Mouse (Mus musculus) frontal cortex, postnatal 36 days (tissue): ENCODE results near the gene Tpp2.
"Not testable (repeated sequence)": the region's sequence is repeated elsewhere in the genome, so short reads cannot be mapped to it uniquely, and the experiment has no call there.

Experiments used
- DNase-seq, 2 experiments: peaks; one replicate each; pipeline ENCODE4 v3.0.0; 2022; ENCODE audit warnings: low spot score in 2 of 2

Tpp2 gene

DNA sequence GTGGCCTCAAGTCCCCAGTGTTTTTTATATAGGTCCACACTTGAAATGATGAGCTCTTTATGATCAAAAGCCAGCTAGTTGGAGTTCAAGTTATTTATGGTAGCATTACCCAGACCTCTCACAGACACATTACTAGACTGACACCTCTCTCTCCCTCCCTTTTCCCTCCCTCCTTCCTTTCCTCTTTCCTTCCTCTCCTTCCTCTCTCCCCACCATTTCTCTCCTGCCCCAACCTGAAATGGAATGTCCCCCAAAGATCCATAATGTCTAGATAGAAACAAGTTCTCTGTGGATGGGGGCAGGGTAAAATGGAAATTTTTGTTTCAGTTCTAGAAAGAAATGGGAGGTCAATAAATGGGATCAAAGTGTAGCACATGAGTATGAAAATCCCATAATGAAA is 86.5 kb downstream of the Tpp2 start, which contains the start of gene Mettl21c:
TSS of gene Mettl21c (minus strand) at position 101 of the 400 bp plus-strand sequence.
- DNase-seq: no peak

DNA sequence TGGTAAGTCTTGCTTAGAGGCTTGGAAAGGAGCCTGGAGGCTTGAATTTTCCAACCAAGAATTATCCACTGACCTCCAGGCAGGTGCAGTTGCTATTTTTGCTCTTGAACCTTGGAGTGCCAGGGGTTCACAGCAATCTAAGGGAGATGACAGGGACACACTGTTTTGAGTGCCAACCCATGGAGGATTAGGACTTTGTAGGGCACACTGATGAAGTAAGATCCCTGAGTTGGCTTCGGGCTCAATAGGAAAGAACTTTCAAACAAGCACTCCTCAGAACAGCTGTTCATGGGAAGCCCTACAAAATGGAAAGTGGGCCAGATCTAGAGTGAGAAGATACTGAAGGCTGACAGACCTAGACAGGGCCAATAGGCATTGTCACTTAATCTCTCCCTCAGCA is 89.2 kb downstream of the Tpp2 start:
- DNase-seq: no peak

DNA sequence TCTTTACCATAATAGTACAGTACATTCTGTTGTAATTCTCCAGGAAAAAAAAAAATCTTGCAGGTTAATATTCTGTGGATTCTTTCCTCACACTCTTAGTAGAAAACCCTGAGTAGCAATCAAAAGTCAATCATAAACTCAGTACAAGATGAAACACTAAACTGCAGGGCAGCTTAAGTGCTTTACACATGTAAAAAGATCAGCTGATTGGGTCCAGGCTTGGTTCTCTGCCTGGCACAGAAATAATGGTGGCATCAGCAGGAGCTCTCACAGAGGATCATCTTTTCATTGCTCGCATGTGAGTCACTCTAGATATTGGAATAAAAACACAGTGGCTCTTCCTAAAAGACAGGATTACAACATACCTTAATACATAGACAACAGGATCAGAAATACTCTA is 94.2 kb downstream of the Tpp2 start:
- no peak for DNase-seq

DNA sequence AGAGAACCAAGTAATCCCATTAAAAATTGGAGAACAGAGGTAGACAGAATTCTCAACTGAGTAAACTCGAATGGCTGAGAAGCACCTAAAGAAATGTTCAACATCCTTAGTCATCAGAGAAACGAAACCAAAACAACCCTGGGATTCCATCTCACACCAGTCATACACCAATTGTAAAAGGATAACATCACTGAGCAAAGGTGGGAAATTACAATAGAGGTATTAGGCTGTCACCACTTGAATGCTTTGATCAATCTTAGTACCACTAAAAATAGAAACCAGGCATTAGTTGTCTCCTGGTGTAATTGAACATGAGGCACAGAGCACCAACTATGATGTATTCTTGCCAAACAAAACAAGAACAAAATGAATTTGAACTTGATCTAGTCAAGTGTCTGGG is 98.8 kb downstream of the Tpp2 start:
- no peak for DNase-seq

DNA sequence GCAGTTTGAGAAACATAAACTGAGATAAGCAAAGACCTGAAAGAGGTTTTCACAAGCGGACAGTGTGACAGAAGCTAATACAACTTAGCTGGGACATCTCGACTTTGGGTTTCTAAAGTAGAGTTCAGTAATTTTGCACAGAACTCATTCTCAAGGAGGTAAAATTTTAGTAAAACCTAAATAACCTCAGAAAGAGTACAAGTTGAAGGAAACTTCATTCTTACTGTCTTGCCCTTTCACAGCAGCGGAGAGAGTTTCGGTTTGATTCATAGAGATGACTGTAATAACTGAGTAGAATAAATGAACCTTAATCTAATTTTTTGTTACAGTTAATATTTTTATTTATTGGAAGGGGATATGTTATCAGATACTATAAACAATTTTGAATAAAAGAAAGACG is 99.5 kb downstream of the Tpp2 start:
- no peak for DNase-seq

DNA sequence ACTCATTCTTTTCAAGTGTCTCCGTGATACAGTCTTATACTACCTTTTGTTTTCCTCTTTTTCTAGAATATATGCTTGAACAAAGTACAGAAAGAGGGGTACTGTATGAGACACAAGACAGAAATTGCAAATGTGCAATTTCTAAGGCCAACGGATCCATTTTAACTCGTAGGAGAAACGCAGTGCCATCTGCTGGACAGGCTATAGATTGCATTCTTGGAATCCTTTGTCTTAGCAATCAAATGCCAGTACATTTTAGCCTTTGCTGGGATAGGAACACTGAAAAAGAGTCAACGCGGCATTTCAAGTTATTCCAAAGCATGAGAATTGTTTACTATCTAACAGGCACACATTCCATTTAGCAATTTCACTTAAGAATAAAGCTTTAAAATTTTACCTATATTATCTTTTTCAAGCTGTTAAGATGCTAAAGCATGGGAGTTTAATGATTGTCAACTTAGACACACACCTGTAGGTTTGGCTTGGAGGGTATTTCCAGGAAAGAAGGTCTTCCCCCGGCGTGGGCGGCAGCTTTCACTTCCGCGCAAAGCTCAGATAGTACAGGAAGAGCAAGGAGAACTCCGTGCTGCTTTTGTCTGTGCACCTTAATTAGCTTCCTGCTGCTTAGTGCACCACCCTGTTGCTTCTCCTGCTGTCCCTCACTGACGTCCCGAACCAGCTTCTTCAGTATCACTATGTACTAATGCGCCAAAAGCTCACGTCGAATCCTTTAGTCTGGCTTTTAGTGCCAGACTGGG is 108.5 kb downstream of the Tpp2 start:
- peak; percentile 39 to 60 for DNase-seq

DNA sequence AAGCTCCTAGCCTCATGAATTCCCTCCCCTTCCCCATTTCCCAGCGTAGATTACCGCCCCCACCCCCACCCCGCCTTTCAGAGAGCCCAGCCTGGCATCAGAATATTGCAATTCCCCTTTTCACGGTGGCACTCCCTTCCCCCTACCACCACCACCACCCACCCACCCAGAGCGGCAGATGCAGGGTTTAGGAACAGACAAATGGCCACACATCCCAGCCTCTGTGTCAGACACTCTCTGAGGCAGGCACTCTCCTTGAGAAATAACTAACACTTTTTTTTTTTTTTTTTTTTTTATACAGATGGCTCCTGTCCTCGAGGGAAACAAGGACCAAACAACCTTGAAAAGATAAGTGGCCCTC is 109.1 kb downstream of the Tpp2 start:
- no peak for DNase-seq

DNA sequence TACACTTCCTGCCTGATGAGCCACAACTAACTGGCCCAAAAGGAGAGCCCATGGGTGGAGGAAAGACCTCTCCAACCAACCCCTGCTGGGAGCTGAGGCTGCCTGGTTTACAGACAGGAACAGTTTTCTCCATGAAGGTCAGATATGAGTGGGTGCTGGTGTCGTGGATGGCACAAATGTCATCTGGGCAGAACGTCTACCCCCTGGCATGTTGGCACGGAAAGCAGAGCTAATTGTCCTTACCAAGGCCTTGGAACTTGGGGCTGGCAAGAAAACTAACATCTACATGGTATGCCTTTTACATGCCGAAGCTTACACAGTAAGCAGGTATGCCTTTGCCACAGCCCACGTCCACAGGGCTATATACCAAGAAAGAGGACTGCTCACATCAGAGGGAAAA is 112.2 kb downstream of the Tpp2 start:
- DNase-seq: not testable (repeated sequence)

DNA sequence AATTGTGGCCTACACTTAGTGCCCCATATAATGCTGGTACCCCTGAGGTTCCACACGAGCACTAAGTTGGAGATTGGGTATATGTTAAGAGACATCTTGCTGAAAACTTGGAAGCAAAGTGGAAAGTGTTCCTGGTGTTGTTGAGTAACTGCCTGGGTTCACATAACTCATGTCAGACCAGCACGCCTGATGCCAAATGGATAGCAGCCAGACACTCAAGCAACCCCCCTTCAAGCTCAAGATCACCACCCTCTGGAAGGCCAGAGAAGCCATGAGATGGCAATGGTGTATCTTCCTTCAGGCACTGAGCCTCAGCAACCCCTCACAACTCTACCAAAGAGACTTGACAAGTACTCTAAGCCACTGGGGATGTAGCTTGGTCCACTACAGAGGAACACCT is 113.1 kb downstream of the Tpp2 start:
- no peak for DNase-seq
